Mouse (Mus musculus) layer of hippocampus, adult 2 months (tissue): ENCODE data around the gene Ugt1a2. TPM values are rescaled to one million over a fixed set of nuclear protein-coding genes. Genes with fewer than 3 reads are reported as not detected.

Source experiments
- DNase-seq, 2 experiments: peaks; one replicate each; pipeline ENCODE4 v3.0.0; 2022; ENCODE audit warnings: low spot score in 2 of 2
- H3K27ac ChIP-seq: fragments of 200-600 bp; 2 replicates; pipeline ENCODE4 v1.8.1; 2022
- H3K4me3 ChIP-seq: fragments of 200-600 bp; 2 replicates; pipeline ENCODE4 v1.8.1; 2022; ENCODE audit warnings: mild to moderate bottlenecking
- CTCF ChIP-seq: fragments of 200-600 bp; conservative IDR thresholded peaks from 2 replicates; pipeline ENCODE4 v1.8.1; 2022; ENCODE audit warnings: antibody characterized with exemption, mild to moderate bottlenecking, moderate library complexity
- total RNA-seq, 2 experiments: library from RNA; stranded (reverse); gene quantifications; 2 replicates each; pipeline ENCODE4 v1.2.3; 2021

Ugt1a2 gene
- total RNA-seq, 2 experiments from 2014 or later = not detected

GRCm38 (mm10) chr1:88247660-88248059, 47.3 kb downstream of the Ugt1a2 start:
- no peak for TF ChIP-seq CTCF
- H3K4me3 ChIP-seq = no peak overlapping the region
- no peak for DNase-seq
- no peak overlapping the region for H3K27ac ChIP-seq

GRCm38 (mm10) chr1:88248658-88249057, 48.3 kb downstream of the Ugt1a2 start:
- no peak overlapping the region for H3K27ac ChIP-seq
- no peak for TF ChIP-seq CTCF
- DNase-seq = no peak

GRCm38 (mm10) chr1:88249596-88249995, 49.2 kb downstream of the Ugt1a2 start:
- H3K27ac ChIP-seq = no peak overlapping the region
- no peak overlapping the region for H3K4me3 ChIP-seq
- no peak for TF ChIP-seq CTCF
- no peak for DNase-seq

More at GRCm38 (mm10) chr1:88248658-88249057, 48.3 kb downstream of the Ugt1a2 start:
- no peak overlapping the region for H3K4me3 ChIP-seq

GRCm38 (mm10) chr1:88250023-88250422, 49.6 kb downstream of the Ugt1a2 start:
- no peak for TF ChIP-seq CTCF
- Histone ChIP-seq H3K4me3 (no peak overlapping the region), H3K27ac (no peak overlapping the region)
- DNase-seq = no peak

- Histone ChIP-seq H3K4me3 (no peak overlapping the region), H3K27ac (no peak overlapping the region)
- no peak for TF ChIP-seq CTCF
- no peak for DNase-seq
These were observed 52.7 kb downstream of the Ugt1a2 start for GRCm38 (mm10) chr1:88253106-88253505.

GRCm38 (mm10) chr1:88253540-88253939, 53.1 kb downstream of the Ugt1a2 start:
- DNase-seq = no peak
- TF ChIP-seq CTCF = no peak
- no peak overlapping the region for H3K27ac ChIP-seq
- H3K4me3 ChIP-seq = no peak overlapping the region

- H3K4me3 ChIP-seq = no peak overlapping the region
- no peak for TF ChIP-seq CTCF
- H3K27ac ChIP-seq = no peak overlapping the region
- no peak for DNase-seq
These were observed 54.5 kb downstream of the Ugt1a2 start for GRCm38 (mm10) chr1:88254793-88255465.

- TF ChIP-seq CTCF = no peak
- no peak overlapping the region for H3K27ac ChIP-seq
- DNase-seq = no peak
- no peak overlapping the region for H3K4me3 ChIP-seq
These were observed 55.1 kb downstream of the Ugt1a2 start for GRCm38 (mm10) chr1:88255466-88255857.

- Histone ChIP-seq H3K4me3 (no peak overlapping the region), H3K27ac (no peak overlapping the region)
- DNase-seq = no peak
- TF ChIP-seq CTCF = no peak
These were observed 55.8 kb downstream of the Ugt1a2 start for GRCm38 (mm10) chr1:88255989-88256754.

GRCm38 (mm10) chr1:88256886-88257663, 56.7 kb downstream of the Ugt1a2 start:
- Histone ChIP-seq H3K4me3 (no peak overlapping the region), H3K27ac (no peak overlapping the region)
- no peak for DNase-seq
- no peak for TF ChIP-seq CTCF

- no peak for TF ChIP-seq CTCF
- Histone ChIP-seq H3K27ac (no peak overlapping the region), H3K4me3 (no peak overlapping the region)
- no peak for DNase-seq
These were observed 57.3 kb downstream of the Ugt1a2 start for GRCm38 (mm10) chr1:88257681-88258080.

GRCm38 (mm10) chr1:88258361-88258760, 58.0 kb downstream of the Ugt1a2 start:
- no peak for DNase-seq
- TF ChIP-seq CTCF = no peak
- no peak overlapping the region for H3K4me3 ChIP-seq
- no peak overlapping the region for H3K27ac ChIP-seq
